Mouse (Mus musculus) right cerebral cortex, postnatal 25 days (tissue): ENCODE measurements at regions not wholly inside any gene's neighbourhood (a gene's known extent, or its start where the extent isn't known, plus 50 kb on each side); places are given as distances from the start of the nearest gene placed in this dataset.

Experiments
- DNase-seq: peaks from one replicate; pipeline ENCODE4 v3.0.0; 2022

DNA sequence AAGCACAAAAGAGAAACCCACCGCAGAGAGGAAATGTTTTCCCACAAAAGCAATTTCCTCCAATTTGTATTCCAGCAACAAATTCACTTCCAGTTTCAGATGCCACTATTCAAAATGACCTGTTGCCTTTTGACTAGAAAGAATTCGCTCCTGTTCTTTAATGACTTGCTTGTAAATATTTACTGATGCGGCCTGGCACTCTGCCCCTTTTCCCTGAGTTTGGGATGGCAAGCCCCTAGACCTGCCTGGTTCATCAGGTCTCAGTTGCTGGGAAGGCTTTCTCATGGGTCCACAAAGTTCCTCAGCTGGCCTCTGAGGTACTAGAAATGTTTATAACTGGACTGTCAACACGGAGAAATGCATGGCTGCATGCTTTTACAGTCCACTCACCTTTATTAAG lies 161.7 kb upstream of the Phactr1 start:
- DNase-seq = no peak

GRCm38 (mm10) chr13:42522553-42522952 lies 157.9 kb upstream of the Phactr1 start:
- DNase-seq = no peak

GRCm38 (mm10) chr13:42526163-42526562 lies 154.3 kb upstream of the Phactr1 start:
- DNase-seq = no peak

GRCm38 (mm10) chr13:42526966-42527365 lies 153.5 kb upstream of the Phactr1 start:
- no peak for DNase-seq

DNA sequence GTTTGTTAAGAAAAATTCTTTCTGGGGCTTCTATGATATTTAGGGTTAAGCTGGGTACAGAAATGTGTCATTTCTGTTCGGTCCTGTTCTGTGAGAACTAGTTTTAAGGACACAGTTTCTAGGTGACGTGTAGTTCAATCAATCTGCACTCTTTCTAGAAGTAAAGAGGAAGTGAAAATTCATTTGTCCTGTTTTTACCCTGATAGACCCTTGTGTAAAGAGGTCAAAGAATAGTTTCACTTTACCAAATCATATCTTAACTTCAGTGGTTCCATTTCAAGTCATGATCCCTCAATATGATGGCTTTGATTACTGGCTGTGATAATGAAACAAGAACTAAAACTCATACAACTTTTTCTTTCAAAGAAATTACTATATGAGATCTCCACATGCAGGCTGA lies 152.3 kb upstream of the Phactr1 start:
- DNase-seq = no peak

GRCm38 (mm10) chr13:42536501-42537210 lies 143.8 kb upstream of the Phactr1 start:
- peak; percentile 24 for DNase-seq

GRCm38 (mm10) chr13:42538046-42538445 lies 142.4 kb upstream of the Phactr1 start:
- DNase-seq = no peak

GRCm38 (mm10) chr13:42544536-42545094 lies 135.8 kb upstream of the Phactr1 start:
- DNase-seq = no peak

DNA sequence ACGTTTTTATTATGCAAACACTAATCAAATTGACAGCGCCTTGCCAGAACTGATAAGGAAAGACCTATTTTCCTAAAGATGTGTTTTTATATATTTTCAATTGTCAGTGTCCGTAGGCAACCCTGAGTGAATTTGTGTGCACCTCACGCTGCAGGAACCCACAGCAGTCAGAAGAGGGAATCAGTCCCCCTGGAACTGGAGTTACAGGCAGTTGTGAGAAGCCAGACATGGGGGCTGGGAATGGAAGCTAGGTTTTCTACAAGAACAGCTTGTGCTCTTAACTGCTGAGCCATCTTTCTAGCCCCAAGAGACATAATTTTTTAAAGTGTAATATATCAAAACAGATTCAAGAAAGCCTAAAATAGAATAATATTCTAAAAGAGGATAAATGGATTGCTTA lies 134.0 kb upstream of the Phactr1 start:
- no peak for DNase-seq

GRCm38 (mm10) chr13:42546851-42547250 lies 133.6 kb upstream of the Phactr1 start:
- DNase-seq = no peak

DNA sequence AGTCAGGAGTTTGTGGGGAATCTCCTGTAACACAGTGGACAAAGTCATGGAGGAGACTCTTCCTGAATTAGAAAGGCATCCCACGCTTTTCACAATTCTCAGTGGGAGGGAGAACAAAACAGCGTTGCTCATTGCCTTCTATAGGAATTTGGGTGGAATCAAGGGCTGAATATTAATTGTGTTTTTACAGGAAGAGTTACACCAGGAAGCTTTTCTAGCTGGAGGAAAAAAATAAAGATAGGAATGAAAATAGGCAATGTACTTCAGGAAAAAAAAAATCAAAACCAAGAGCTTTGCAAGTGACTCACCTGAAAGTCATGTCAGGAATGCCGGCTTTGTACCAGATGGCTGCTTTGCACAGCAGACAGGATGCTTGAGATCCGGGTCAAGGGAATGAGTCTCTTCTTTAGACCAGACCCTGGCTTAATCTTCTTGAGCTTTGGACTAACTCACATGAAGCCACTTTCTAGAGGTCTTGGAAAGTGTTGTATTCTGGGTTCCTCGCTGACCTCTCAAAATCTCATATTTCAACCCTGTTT lies 131.3 kb upstream of the Phactr1 start:
- no peak for DNase-seq

- no peak for DNase-seq
Observed at GRCm38 (mm10) chr13:42554961-42555360, 125.5 kb upstream of the Phactr1 start.

DNA sequence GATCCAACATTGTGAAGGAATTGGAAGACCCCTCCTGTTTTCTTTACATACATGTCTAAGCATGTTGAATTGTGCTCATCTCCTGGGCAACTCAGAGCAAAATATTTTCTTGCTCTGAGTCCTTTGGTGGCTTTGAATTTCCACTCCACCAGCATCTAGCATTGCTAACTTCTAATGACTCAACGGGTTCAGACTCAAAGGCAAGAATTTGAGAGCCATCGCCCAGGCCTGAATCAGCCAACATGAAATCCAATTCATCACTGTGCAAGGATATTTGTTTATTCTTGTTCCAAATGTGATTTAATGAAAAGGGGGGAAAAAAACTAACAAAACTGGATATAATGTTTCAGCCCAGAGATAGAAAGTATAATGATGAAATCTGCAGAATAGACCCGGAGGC lies 121.9 kb upstream of the Phactr1 start:
- no peak for DNase-seq

DNA sequence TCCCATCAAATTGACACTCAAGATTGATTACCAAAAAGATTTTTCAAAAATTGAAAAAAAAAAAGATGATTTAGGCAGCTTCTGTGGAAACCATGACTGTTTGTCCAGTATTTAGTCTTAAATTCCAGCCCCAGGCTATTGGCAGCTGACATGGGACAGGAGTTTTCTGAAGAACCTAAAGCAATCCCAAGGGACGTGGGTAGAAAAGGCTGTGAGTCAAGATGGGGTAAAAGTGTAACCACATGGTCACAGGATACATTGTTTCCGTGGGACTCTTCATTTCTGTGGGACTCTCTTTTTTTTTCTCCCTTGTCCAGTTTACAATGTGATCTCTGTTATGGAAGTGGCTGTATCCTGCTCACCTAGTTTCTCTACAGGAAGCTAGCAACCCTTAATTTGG lies 119.0 kb upstream of the Phactr1 start:
- DNase-seq = no peak

DNA sequence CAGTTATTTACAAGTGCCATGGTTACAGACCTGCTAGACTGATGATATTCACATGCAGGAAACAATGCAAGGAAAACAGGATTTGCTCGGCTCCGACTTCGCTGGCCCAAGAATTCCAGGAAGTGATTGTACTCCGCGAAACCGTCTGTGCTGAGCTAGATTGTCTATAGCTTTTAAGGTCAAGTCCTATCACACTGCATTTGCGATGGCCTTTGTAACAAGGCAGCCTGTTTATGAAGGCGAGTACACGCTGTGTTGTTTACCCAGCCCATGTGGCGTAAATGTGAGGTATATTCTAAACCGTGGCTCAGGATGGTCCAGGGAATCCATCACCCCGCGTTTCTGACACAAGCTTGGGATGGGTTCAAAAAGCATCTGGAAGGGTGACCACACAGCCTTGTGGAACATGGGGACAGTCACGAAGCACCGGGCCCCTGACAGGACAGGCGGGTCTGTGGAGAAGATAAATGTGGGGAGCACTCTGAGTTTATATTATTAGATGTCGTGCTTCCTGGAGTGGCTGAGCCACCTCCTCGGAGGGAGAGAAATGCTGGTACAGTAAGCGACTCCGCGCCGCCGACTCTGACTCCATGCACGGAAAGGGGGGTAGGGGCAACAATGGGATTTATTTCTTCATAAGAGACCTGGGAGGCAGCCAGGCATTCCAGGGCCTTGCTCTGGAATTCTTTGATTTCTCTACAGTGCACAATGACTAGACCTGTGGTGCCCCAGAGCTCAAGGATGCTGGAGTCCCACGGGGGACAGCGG lies 114.9 kb upstream of the Phactr1 start:
- no peak for DNase-seq

GRCm38 (mm10) chr13:42570600-42571348 lies 109.6 kb upstream of the Phactr1 start:
- no peak for DNase-seq

DNA sequence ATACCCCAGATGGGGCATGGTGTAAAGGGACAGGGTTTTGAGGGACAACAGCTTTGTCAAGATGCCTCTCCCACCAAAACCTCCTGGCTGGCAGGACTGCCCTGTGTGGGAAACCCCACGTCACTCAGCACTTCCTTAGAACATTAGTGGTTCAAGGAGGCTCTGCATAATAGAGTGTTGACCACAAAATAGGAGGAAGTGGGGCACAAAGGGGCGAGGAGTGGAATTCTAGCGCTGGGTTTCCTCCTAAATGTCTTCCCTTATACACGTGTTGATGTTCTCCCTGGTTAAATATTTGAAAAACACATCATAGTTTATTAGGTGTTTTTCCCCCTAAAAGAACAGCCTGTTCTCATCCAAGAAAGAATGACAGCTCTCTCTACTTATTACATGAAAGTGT lies 106.2 kb upstream of the Phactr1 start:
- no peak for DNase-seq

- DNase-seq = peak; percentile 79
Observed at GRCm38 (mm10) chr13:42575725-42576426, 104.5 kb upstream of the Phactr1 start.

DNA sequence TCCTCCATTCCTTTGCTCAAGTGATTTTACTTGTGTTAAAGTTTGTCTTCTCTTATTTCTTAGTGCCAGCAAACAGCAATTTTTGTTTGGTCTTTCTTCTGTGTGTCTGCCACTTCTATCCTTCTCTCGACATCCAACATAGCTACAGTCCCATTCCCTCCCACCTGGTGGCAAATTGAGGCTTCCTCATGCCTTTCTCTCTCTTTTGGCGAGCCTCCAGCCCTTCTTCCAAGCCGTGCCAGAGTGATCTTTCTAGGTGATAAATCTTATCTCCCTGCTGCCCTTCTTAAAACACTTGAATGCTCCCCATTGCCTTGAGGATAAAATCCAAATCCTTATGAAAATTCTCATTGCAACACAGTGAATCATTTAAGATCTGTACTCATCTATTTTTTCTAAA lies 101.0 kb upstream of the Phactr1 start:
- no peak for DNase-seq

GRCm38 (mm10) chr13:42589136-42589535 lies 91.3 kb upstream of the Phactr1 start:
- DNase-seq = no peak

GRCm38 (mm10) chr13:42589607-42590006 lies 90.8 kb upstream of the Phactr1 start:
- no peak for DNase-seq

- DNase-seq = no peak
Observed at GRCm38 (mm10) chr13:42590415-42590814, 90.0 kb upstream of the Phactr1 start.

- DNase-seq = no peak
Observed at GRCm38 (mm10) chr13:42592945-42593344, 87.5 kb upstream of the Phactr1 start.
